Mouse (Mus musculus): ENCODE measurements around the gene 4933428G20Rik.

- TF ChIP-seq GATA1 (IDR thresholded peaks at IDR 0.05; ENCODE audit: borderline replicate concordance, low read length) (no peak), FLI1 (IDR thresholded peaks at IDR 0.05; ENCODE audit: low read length) (no peak)
Measured at GRCm38 (mm10) chr11:97530961-97531360, 30.8 kb upstream of the 4933428G20Rik start.
